Mouse (Mus musculus): Measurements from ENCODE around the gene Tnfrsf25. TPM values are rescaled to one million over a fixed set of nuclear protein-coding genes. Genes with fewer than 3 reads are reported as not detected.
A peak's percentile ranks its signal among the peaks of the same experiment; 100 is the strongest.

The Tnfrsf25 gene
- polyA plus RNA-seq, 1 experiment = 0.95 TPM

GRCm38 (mm10) chr4:152079261-152079660, 36.5 kb upstream of the Tnfrsf25 start:
- no peaks in the 10 kb centered on the region for H3K79me2 ChIP-seq (ENCODE audit: control insufficient read depth, insufficient read depth)
- H3ac ChIP-seq (ENCODE audit: control insufficient read depth, insufficient read length, low read depth) = no peak overlapping the region
- H3K27me3 ChIP-seq (ENCODE audit: control insufficient read depth, insufficient read depth, insufficient read length) = no peaks in the 10 kb centered on the region
- no peaks in the 10 kb centered on the region for H3K79me3 ChIP-seq (ENCODE audit: low read depth)
- H3K36me3 ChIP-seq (ENCODE audit: control insufficient read depth, insufficient read depth) = no peaks in the 10 kb centered on the region
- no peak overlapping the region for H3K4me3 ChIP-seq (ENCODE audit: insufficient read depth, poor library complexity, severe bottlenecking)
- TF ChIP-seq MYOG (IDR thresholded peaks at IDR 0.05; ENCODE audit: control insufficient read depth, extremely low read depth, insufficient read length) (no peak), CTCF (IDR thresholded peaks at IDR 0.05; ENCODE audit: control insufficient read depth, insufficient read depth, insufficient read length) (no peak)

- Histone ChIP-seq H3K27me3 (ENCODE audit: control insufficient read depth, insufficient read depth, insufficient read length) (no peaks in the 10 kb centered on the region), H3K4me3 (ENCODE audit: insufficient read depth, poor library complexity, severe bottlenecking) (no peak overlapping the region), H3K79me2 (ENCODE audit: control insufficient read depth, insufficient read depth) (no peaks in the 10 kb centered on the region), H3ac (ENCODE audit: control insufficient read depth, insufficient read length, low read depth) (no peak overlapping the region), H3K36me3 (ENCODE audit: control insufficient read depth, insufficient read depth) (no peaks in the 10 kb centered on the region), H3K79me3 (ENCODE audit: low read depth) (no peaks in the 10 kb centered on the region)
- TF ChIP-seq MYOG (IDR thresholded peaks at IDR 0.05; ENCODE audit: control insufficient read depth, extremely low read depth, insufficient read length) (no peak), MYOD1 (IDR thresholded peaks at IDR 0.05; ENCODE audit: control insufficient read depth, insufficient read length, low read depth) (peak; percentile 30)
Measured at GRCm38 (mm10) chr4:152079931-152080330, 35.8 kb upstream of the Tnfrsf25 start.

- TF ChIP-seq MYOG (IDR thresholded peaks at IDR 0.05; ENCODE audit: control insufficient read depth, extremely low read depth, insufficient read length) (no peak), CTCF (IDR thresholded peaks at IDR 0.05; ENCODE audit: control insufficient read depth, insufficient read depth, insufficient read length) (no peak), FOSL1 (IDR thresholded peaks at IDR 0.05; ENCODE audit: insufficient read depth, low read length, poor library complexity, severe bottlenecking) (no peak), MAX (IDR thresholded peaks at IDR 0.05) (no peak), MYOD1 (IDR thresholded peaks at IDR 0.05; ENCODE audit: control insufficient read depth, insufficient read length, low read depth) (no peak), USF1 (IDR thresholded peaks at IDR 0.05; ENCODE audit: low read depth) (no peak)
- Histone ChIP-seq H3K36me3 (ENCODE audit: control insufficient read depth, insufficient read depth) (no peaks in the 10 kb centered on the region), H3K79me3 (ENCODE audit: low read depth) (no peaks in the 10 kb centered on the region)
Measured at GRCm38 (mm10) chr4:152083611-152084220, 32.0 kb upstream of the Tnfrsf25 start.

DNA sequence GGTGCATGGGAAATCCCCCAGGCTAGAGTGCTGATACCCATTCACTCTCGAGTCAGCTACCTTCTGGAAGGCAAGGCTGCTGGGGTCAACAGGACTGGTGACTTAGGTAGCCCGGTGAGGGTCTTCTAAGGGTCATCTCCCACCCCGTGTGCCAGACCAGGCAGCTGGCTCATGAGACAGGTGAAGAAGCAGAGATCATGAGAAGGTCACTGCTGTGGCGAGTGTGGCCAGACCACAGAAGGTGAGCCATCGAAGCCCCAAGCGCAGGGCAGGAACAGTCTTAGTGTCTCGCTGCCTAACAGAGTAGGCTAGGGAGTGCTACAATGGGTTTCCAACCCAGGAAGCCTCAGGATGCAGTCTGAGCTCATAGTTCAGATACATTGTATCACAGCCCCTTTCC, 31.1 kb upstream of the Tnfrsf25 start:
- Histone ChIP-seq H3K79me2 (ENCODE audit: control insufficient read depth, insufficient read depth) (peaks cover 11% of the 10 kb centered on the region), H3K79me3 (ENCODE audit: low read depth) (no peaks in the 10 kb centered on the region), H3K36me3 (ENCODE audit: control insufficient read depth, insufficient read depth) (no peaks in the 10 kb centered on the region), H3K27me3 (ENCODE audit: control insufficient read depth, insufficient read depth, insufficient read length) (no peaks in the 10 kb centered on the region), H3K4me3 (ENCODE audit: insufficient read depth, poor library complexity, severe bottlenecking) (no peak overlapping the region), H3ac (ENCODE audit: control insufficient read depth, insufficient read length, low read depth) (no peak overlapping the region)
- TF ChIP-seq MYOG (IDR thresholded peaks at IDR 0.05; ENCODE audit: control insufficient read depth, extremely low read depth, insufficient read length) (no peak), MAX (IDR thresholded peaks at IDR 0.05) (no peak), CTCF (IDR thresholded peaks at IDR 0.05; ENCODE audit: control insufficient read depth, insufficient read depth, insufficient read length) (no peak), USF1 (IDR thresholded peaks at IDR 0.05; ENCODE audit: low read depth) (no peak), CEBPB (IDR thresholded peaks at IDR 0.05; ENCODE audit: low read depth) (no peak), FOSL1 (IDR thresholded peaks at IDR 0.05; ENCODE audit: insufficient read depth, low read length, poor library complexity, severe bottlenecking) (no peak), MYOD1 (IDR thresholded peaks at IDR 0.05; ENCODE audit: control insufficient read depth, insufficient read length, low read depth) (no peak)

More at GRCm38 (mm10) chr4:152083611-152084220, 32.0 kb upstream of the Tnfrsf25 start:
- no peak overlapping the region for H3ac ChIP-seq (ENCODE audit: control insufficient read depth, insufficient read length, low read depth)
- peaks cover 11% of the 10 kb centered on the region for H3K79me2 ChIP-seq (ENCODE audit: control insufficient read depth, insufficient read depth)
- no peaks in the 10 kb centered on the region for H3K27me3 ChIP-seq (ENCODE audit: control insufficient read depth, insufficient read depth, insufficient read length)
- no peak overlapping the region for H3K4me3 ChIP-seq (ENCODE audit: insufficient read depth, poor library complexity, severe bottlenecking)

GRCm38 (mm10) chr4:152086505-152087210, 29.1 kb upstream of the Tnfrsf25 start:
- TF ChIP-seq FOSL1 (IDR thresholded peaks at IDR 0.05; ENCODE audit: insufficient read depth, low read length, poor library complexity, severe bottlenecking) (no peak), USF1 (IDR thresholded peaks at IDR 0.05; ENCODE audit: low read depth) (no peak), CEBPB (IDR thresholded peaks at IDR 0.05; ENCODE audit: low read depth) (no peak), CTCF (IDR thresholded peaks at IDR 0.05; ENCODE audit: control insufficient read depth, insufficient read depth, insufficient read length) (no peak), MYOD1 (IDR thresholded peaks at IDR 0.05; ENCODE audit: control insufficient read depth, insufficient read length, low read depth) (no peak), MAX (IDR thresholded peaks at IDR 0.05) (no peak), MYOG (IDR thresholded peaks at IDR 0.05; ENCODE audit: control insufficient read depth, extremely low read depth, insufficient read length) (no peak)
- H3ac ChIP-seq (ENCODE audit: control insufficient read depth, insufficient read length, low read depth) = peak overlapping the region; percentile 75
- no peaks in the 10 kb centered on the region for H3K27me3 ChIP-seq (ENCODE audit: control insufficient read depth, insufficient read depth, insufficient read length)
- H3K79me3 ChIP-seq (ENCODE audit: low read depth) = no peaks in the 10 kb centered on the region
- H3K36me3 ChIP-seq (ENCODE audit: control insufficient read depth, insufficient read depth) = no peaks in the 10 kb centered on the region
- H3K4me3 ChIP-seq (ENCODE audit: insufficient read depth, poor library complexity, severe bottlenecking) = peak overlapping the region; percentile 42
- peaks cover 11% of the 10 kb centered on the region for H3K79me2 ChIP-seq (ENCODE audit: control insufficient read depth, insufficient read depth)

All from C2C12 (cell line).